Mouse (Mus musculus) urinary bladder, postnatal 10 days (tissue): ENCODE results near the gene Oscp1.
"Not testable (repeated sequence)": the region's sequence is repeated elsewhere in the genome, so short reads cannot be mapped to it uniquely, and the experiment has no call there.

ENCODE experiments used
- DNase-seq: peaks from one replicate; pipeline ENCODE4 v3.0.0; 2022; ENCODE audit warnings: low spot score

The Oscp1 gene

DNA sequence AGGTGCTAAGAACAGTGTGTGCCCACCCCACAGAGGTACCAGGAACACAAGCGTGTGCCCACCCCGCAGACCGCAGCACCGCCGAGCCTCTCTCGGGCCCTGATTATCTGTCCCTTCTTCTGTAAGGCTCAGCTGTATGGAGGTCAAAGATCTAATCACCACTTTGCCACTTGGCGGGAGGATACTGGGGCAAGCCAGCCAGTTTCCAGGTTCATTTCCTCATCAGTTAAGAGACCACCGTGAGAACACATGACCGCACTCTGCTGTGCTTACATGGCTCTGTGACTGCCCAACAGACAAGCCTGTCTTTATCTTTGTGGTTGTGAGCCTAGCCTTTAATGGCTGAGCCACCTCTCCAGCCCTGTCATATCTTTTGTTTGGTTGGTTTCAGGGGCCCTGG is 24.7 kb downstream of the Oscp1 start:
- no peak for DNase-seq

DNA sequence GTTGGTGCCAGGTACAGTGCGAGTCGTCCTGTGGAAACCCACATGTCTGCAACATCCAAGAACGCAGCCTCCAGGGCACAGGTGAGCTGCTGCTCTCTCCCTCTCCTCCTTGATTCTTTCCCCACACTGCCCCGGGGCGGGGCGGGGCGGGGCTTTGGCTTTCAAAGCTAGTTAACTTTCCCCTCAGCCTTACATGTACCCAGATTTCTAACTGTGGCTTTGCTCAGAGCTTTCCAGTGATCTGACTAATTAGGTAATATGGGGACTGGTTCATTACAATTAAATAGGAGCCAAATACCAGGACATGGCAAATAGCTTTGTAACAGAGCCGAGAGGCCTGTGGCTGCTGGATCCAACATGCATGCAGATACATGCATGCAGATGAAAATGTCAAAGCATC is 26.0 kb downstream of the Oscp1 start:
- no peak for DNase-seq

DNA sequence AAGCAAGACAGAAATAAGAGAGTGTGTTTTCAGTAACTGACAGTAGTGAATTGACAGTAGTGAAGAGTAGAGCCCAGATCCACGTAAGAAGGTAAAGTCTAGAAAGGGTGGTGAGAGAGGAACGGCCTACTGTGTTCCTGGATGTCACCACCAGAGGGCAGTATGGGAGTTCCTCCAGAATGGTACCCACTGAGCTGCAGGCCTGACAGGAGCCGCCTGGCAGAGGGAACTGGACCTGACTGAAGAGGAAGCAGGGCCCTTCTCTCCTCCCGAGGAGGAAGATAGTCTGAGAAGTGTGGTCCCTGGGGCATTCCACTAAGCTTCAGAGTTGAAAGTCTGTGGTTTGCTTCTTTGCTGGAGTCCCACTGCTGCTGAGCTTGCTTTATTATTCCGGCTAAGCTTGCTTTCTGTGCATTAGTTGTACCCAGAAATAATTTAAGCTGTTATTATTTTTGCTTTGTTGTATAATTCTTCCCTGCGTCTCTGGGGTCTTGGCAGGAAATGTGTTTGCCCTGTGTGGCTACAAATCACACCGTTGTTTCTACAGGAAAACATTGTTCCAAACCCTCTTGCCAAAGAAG is 27.7 kb downstream of the Oscp1 start:
- DNase-seq: peak; percentile 50

DNA sequence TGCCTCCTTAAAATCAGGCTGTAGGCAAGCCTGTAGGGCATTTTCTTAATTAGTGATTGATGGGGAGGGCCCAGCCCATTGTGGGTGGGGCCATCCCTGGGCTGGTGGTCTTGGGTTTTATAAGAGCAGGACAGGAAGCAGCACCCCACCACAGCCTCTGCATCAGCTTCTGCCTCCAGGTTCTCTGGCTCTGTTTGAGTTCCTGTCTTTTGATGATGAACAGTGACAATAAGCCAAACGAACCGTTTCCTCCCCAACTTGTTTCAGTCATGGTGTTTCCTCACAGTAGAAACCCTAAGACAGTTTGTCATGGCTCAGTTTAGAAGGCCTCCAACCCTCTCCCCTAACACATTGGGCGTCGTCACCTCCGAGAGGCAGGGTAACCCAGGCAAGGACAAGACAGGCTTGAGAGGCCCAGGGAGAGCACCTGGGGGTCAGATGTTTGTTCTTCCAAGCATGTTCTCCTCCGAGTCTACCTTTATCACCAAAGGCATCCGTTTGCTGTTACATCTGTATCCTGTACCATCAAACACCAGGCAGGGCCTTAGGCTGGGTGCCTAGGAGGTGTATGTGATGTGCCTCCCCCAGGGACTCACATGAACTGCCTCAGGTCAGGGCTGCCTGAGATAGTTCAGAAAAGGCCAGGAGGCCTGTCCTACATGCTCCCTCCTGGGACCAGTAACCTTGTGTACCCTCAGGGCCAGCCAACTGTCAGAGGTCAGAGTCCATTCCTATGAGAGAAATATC is 31.9 kb downstream of the Oscp1 start:
- no peak for DNase-seq

DNA sequence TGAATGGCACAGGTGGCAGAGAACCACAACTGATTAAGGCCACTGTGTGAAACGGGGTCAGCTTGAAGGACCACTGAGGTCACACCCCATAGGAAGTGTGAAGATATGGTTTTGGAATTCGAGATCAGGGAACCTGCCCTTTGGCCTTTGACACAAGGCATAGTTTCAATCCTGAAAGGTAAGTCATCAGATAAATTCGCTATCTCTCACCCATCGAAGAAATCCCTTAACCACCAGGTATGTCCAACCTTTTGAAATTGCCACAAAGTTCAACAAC is 32.4 kb downstream of the Oscp1 start:
- DNase-seq: no peak

DNA sequence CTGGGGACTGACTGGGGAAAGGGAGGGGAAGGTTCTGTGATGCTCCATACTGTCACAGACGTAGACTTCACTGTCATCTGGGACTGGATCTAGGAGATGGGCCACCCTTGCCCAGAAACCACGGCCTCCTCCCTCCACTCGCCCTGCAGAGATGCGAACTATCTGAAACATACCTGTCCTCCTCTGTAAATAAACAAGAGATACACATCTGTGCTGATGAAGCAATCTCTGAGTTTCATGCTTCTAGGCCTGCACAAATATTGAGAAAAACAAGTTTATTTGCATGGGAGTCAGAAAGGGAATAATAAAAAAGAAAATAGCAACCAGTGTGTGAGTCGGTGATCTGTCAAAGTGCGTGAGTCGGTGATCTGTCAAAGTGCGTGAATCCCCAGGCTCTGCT is 33.5 kb downstream of the Oscp1 start:
- DNase-seq: no peak

GRCm38 (mm10) chr4:126095622-126096430 is 37.5 kb downstream of the Oscp1 start:
- DNase-seq: not testable (repeated sequence)

- DNase-seq: peak; percentile 81
These were observed 38.2 kb downstream of the Oscp1 start, which contains the start of gene Lsm10 for GRCm38 (mm10) chr4:126096464-126097111. Gene Lsm10, plus strand, starts transcription at chr4:126096623.

DNA sequence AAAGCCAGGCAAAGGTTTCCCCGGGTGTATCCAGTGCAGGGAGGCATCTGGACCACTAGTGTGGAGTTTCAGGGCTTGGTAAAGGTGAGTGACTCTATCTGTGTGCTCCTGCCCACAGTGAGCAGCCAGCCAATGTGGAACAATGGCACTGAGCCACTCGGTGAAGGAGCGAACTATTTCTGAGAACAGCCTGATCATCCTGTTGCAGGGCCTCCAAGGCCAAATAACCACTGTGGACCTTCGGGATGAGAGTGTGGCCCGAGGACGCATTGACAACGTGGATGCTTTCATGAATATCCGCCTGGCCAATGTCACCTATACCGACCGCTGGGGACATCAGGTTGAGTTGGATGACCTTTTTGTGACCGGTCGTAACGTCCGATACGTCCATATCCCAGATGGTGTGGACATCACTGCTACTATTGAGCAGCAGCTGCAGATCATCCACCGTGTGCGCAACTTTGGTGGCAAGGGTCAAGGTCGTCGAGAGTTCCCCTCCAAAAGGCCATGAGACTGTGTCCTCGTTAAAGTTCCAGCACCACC is 39.4 kb downstream of the Oscp1 start:
- no peak for DNase-seq

DNA sequence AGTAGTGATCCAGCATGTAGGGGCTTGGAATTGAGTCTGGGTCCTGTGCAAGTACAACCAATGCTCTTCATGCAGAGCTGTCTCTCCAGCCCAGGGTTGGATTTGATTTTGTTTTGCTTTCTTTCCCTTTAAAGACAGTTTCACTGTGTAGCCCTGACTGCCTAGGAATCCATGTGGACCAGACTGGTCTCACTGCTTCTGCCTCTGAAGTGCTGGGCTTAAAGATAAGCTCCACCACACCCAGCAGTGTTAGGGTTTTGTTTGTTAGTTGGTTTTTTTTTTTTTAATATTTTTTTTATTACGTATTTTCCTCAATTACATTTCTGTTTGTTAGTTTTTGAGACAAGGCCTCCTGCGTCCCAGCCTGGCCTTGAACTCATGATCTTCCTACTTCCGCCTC is 41.0 kb downstream of the Oscp1 start:
- no peak for DNase-seq

GRCm38 (mm10) chr4:126100764-126101163 is 42.4 kb downstream of the Oscp1 start:
- DNase-seq: no peak

GRCm38 (mm10) chr4:126102061-126102841 is 43.9 kb downstream of the Oscp1 start:
- DNase-seq: no peak

GRCm38 (mm10) chr4:126103057-126103581 is 44.8 kb downstream of the Oscp1 start:
- DNase-seq: peak; percentile 65

- peak; percentile 86 for DNase-seq
These were observed 45.3 kb downstream of the Oscp1 start, which contains the start of gene Stk40 for GRCm38 (mm10) chr4:126103590-126104068. Gene Stk40, plus strand, starts transcription at chr4:126103957.

DNA sequence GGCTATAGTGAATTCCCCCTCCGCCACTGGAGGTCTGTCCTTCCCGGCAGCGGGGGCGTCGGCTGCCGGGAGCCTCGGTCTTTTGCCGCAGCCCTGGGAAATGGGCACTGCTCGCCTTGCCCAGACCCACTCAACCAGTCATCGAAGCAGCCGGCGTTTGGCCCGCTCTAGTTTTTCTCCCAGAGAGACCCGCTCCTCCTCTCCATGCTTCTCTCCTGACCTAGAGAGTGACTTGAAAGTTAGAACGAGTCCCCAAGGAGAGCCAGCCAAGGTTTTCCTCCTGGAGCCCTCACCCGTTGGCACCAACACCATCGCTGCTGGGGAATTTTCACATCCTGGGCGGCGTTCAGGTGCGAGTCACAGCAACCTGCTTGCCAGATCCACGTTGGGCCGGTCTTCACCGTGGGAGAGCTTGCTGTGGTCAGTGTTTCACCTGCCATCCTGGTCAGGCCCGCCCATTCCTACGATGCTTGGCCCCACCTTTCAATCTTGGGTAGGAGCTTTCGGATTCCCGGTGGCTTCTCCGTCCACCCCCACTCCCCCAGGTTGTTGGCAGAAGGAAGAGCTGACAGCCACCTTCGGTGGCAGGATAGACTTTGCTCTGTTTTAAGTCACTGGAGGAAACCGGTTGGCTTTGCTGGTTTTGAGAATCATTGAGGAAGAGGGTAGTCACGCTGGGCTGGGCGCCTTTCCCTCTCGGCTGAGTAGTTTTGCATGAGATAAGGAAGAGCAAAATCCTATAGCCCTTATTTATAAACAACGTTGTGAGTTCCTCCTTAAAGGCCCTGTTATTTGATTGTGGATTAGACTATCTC is 46.1 kb downstream of the Oscp1 start:
- no peak for DNase-seq

- no peak for DNase-seq
These were observed 46.9 kb downstream of the Oscp1 start for GRCm38 (mm10) chr4:126105131-126105783.

GRCm38 (mm10) chr4:126108061-126108740 is 49.8 kb downstream of the Oscp1 start:
- no peak for DNase-seq

GRCm38 (mm10) chr4:126109613-126110373 is 51.4 kb downstream of the Oscp1 start:
- DNase-seq: no peak
